In the genomic region with DNA sequence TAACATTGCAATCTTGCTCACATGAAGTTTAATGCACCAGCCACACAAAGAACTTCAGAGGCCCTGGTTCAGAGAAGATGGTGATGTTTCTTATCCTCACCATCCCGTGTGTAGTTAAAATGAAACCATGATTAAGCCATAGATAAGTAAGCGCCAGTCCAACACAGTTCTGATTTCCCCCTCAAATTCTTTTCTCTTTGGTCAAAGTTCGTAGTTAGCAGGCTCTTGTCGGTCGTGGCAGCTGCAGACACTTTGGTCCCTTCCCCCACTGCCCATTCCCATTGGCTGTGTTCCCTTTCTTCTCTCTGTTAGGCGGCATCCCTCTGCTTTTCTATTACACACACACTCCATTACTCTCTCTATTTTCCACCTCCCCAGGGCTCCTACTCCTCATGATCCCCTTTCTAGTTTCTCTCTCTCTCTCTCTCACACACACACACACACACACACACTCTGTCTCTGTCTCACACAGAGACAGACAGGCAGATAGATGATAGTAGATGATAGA, we compare ENCODE assay signal across 18 mouse cellular contexts. TPM values are rescaled to one million over a fixed set of nuclear protein-coding genes. Genes with fewer than 3 reads are reported as not detected.
DNase-seq lines count a peak whose midpoint lies in the region; ATAC-seq and TF ChIP-seq lines count a peak whose summit lies in the region.
"Had no signal": no experiment of that assay in that cellular context is flagged by ENCODE, and none has a peak within 500 bp of the region (broad histone marks: within the 10 kb centered on the region; RNA-seq: fewer than 3 reads in every experiment).

No protein-coding gene starts in this region.

- no peak for TF ChIP-seq EP300 in CH12.LX (IDR thresholded peaks at IDR 0.05; ENCODE audit: low read length)

- no peak overlapping the region for H3K9ac ChIP-seq in intestine, embryonic 15.5 days
- H3K9ac ChIP-seq in intestine, embryonic 16.5 days (ENCODE audit: low read depth, low read length): no peak overlapping the region
- no peak overlapping the region for H3K9ac ChIP-seq in CH12.LX (ENCODE audit: insufficient read depth, low read depth)
- no peak overlapping the region for H3K9ac ChIP-seq in forebrain, embryonic 16.5 days (replicated peaks; ENCODE audit: low read depth, low read length)
- H3K9ac ChIP-seq: limb, embryonic 15.5 days; lung, embryonic 14.5 days had no signal

- no peak overlapping the region for H3K4me3 ChIP-seq in intestine, embryonic 15.5 days (replicated peaks)
- no peak overlapping the region for H3K4me3 ChIP-seq in intestine, embryonic 16.5 days (ENCODE audit: low read length)
- H3K4me3 ChIP-seq in CH12.LX (replicated peaks in 1 of 3; ENCODE audit: low read depth in 2 of 3, low read length in 2 of 3, poor library complexity in 1 of 3): no peak overlapping the region
- no peak overlapping the region for H3K4me3 ChIP-seq in forebrain, embryonic 16.5 days (replicated peaks; ENCODE audit: low read length)
- H3K4me3 ChIP-seq: limb, embryonic 15.5 days had no signal

- no peak for DNase-seq in CH12.LX (ENCODE audit: extremely low read depth)
- peak; percentile 71 for DNase-seq in brain, embryonic 14.5 days (ENCODE audit: low read depth)
- DNase-seq in left cerebral cortex, postnatal 14 days (ENCODE audit: low spot score in 2 of 2): no peak
- DNase-seq: adrenal gland, postnatal 10 days; cerebellum, adult 2 months; kidney, adult 11 months; layer of hippocampus, adult 9-11 months; thymus, adult 2 months had no signal

- H3K27me3 ChIP-seq in intestine, embryonic 15.5 days (replicated peaks): no peaks in the 10 kb centered on the region
- H3K27me3 ChIP-seq in intestine, embryonic 16.5 days (replicated peaks; ENCODE audit: control insufficient read depth, insufficient read depth, low read length): no peaks in the 10 kb centered on the region
- no peaks in the 10 kb centered on the region for H3K27me3 ChIP-seq in CH12.LX (replicated peaks)
- no peaks in the 10 kb centered on the region for H3K27me3 ChIP-seq in forebrain, embryonic 16.5 days (replicated peaks; ENCODE audit: control insufficient read depth, insufficient read depth, low read length)
- H3K27me3 ChIP-seq: limb, embryonic 15.5 days had no signal

- intact Hi-C loops in left cerebral cortex, postnatal 14 days (cut with DNase I): no loop called here

- H3K9me3 ChIP-seq in intestine, embryonic 15.5 days: no peaks in the 10 kb centered on the region
- no peaks in the 10 kb centered on the region for H3K9me3 ChIP-seq in intestine, embryonic 16.5 days (ENCODE audit: control insufficient read depth, low read length)
- no peaks in the 10 kb centered on the region for H3K9me3 ChIP-seq in CH12.LX (replicated peaks; ENCODE audit: low read length)
- H3K9me3 ChIP-seq in forebrain, embryonic 16.5 days (ENCODE audit: control insufficient read depth, low read length): no peaks in the 10 kb centered on the region
- H3K9me3 ChIP-seq: limb, embryonic 15.5 days had no signal

- peak; percentile 49 for ATAC-seq in intestine, embryonic 15.5 days
- no peak; the same call in 1 of the 2 replicates for ATAC-seq in intestine, embryonic 16.5 days
- ATAC-seq in forebrain, embryonic 16.5 days: peak; percentile 49; the same call in 1 of the 2 replicates
- ATAC-seq in inflammation-experienced regulatory T-cells, adult 6 months: no peak

- TF ChIP-seq RAD21 in CH12.LX (IDR thresholded peaks at IDR 0.05; ENCODE audit: low read depth, low read length): no peak

- H3K79me2 ChIP-seq in CH12.LX (replicated peaks; ENCODE audit: control insufficient read depth, extremely low read depth, insufficient read depth, poor library complexity, severe bottlenecking): no peaks in the 10 kb centered on the region

- no peak for TF ChIP-seq CTCF in CH12.LX (conservative IDR thresholded peaks at IDR 0.05 in 1 of 2, IDR thresholded peaks at IDR 0.05 in 1 of 2; ENCODE audit: low read depth in 2 of 2, low read length in 2 of 2)
- no peak for TF ChIP-seq CTCF in brain, embryonic 14.5 days (IDR thresholded peaks at IDR 0.05; ENCODE audit: borderline replicate concordance, extremely low read depth, insufficient read depth, insufficient read length)

- dilution Hi-C loops in CH12.LX (cut with MboI; ENCODE audit: extremely low pct_ligation_motif_present, extremely low pct_unique_long_range_greater_than_20kb, low sequenced_read_pairs): no loop called here

- no peak overlapping the region for H3K27ac ChIP-seq in intestine, embryonic 15.5 days
- no peak overlapping the region for H3K27ac ChIP-seq in intestine, embryonic 16.5 days (ENCODE audit: low read length)
- no peak overlapping the region for H3K27ac ChIP-seq in CH12.LX (ENCODE audit: insufficient read depth, low read depth)
- no peak overlapping the region for H3K27ac ChIP-seq in forebrain, embryonic 16.5 days (ENCODE audit: low read length)
- H3K27ac ChIP-seq: limb, embryonic 15.5 days had no signal

- no peaks in the 10 kb centered on the region for H3K4me1 ChIP-seq in intestine, embryonic 15.5 days (replicated peaks)
- H3K4me1 ChIP-seq in intestine, embryonic 16.5 days (ENCODE audit: control insufficient read depth, insufficient read depth, low read length): peaks cover 6% of the 10 kb centered on the region; the same call in 1 of the 2 replicates
- H3K4me1 ChIP-seq in CH12.LX (ENCODE audit: control insufficient read depth in 1 of 2, insufficient read depth in 2 of 2): peaks cover 0 to 7% of the 10 kb centered on the region in 2 experiments; a peak in 2 of 4 replicates
- H3K4me1 ChIP-seq in forebrain, embryonic 16.5 days (replicated peaks; ENCODE audit: control insufficient read depth, insufficient read depth, low read length): 0 out of 2 replicates have a peak, but pooled peaks cover 3% of the 10 kb centered on the region

- H3K4me2 ChIP-seq in intestine, embryonic 15.5 days (replicated peaks): no peak overlapping the region
- H3K4me2 ChIP-seq in intestine, embryonic 16.5 days (ENCODE audit: low read depth, low read length): no peak overlapping the region
- H3K4me2 ChIP-seq in CH12.LX (ENCODE audit: insufficient read depth, low read depth, poor library complexity, severe bottlenecking): 0 out of 2 replicates have a peak overlapping the region, but pooled peaks have one; percentile 9
- H3K4me2 ChIP-seq in forebrain, embryonic 16.5 days (ENCODE audit: low read length): no peak overlapping the region
- H3K4me2 ChIP-seq: limb, embryonic 15.5 days; lung, embryonic 14.5 days had no signal

- WGBS in intestine, embryonic 15.5 days: 31% methylated on average over 6 of the region's 6 CpGs
- WGBS in intestine, embryonic 16.5 days: 33% methylated on average over 6 of the region's 6 CpGs
- 35% methylated on average over 6 of the region's 6 CpGs for WGBS in forebrain, embryonic 16.5 days

- no peaks in the 10 kb centered on the region for H3K36me3 ChIP-seq in intestine, embryonic 15.5 days
- no peaks in the 10 kb centered on the region for H3K36me3 ChIP-seq in intestine, embryonic 16.5 days (ENCODE audit: control insufficient read depth, insufficient read depth, low read length)
- no peaks in the 10 kb centered on the region for H3K36me3 ChIP-seq in CH12.LX (replicated peaks in 1 of 2; ENCODE audit: control insufficient read depth in 1 of 2, insufficient read depth in 1 of 2, low read length in 1 of 2)
- H3K36me3 ChIP-seq in forebrain, embryonic 16.5 days (ENCODE audit: control insufficient read depth, insufficient read depth): no peaks in the 10 kb centered on the region
- H3K36me3 ChIP-seq: limb, embryonic 15.5 days had no signal

- in situ Hi-C loops in CH12.LX (cut with MboI; ENCODE audit: low pct_ligation_motif_present, low pct_unique_long_range_greater_than_20kb, low sequenced_read_pairs): no loop called here

- TF ChIP-seq POLR2A in CH12.LX (IDR thresholded peaks at IDR 0.05; ENCODE audit: low read depth, low read length): no peak
- TF ChIP-seq POLR2A in brain, embryonic 14.5 days (IDR thresholded peaks at IDR 0.05; ENCODE audit: borderline replicate concordance, extremely low read depth, insufficient read depth, insufficient read length, poor library complexity, severe bottlenecking): no peak

TF ChIP-seq in CH12.LX, 34 proteins besides CTCF, POLR2A, EP300 and RAD21:
- TF ChIP-seq JUND (conservative IDR thresholded peaks at IDR 0.05; ENCODE audit: low read depth, low read length) (no peak), ZC3H11A (IDR thresholded peaks at IDR 0.05; ENCODE audit: low read depth, low read length) (no peak), SIN3A (IDR thresholded peaks at IDR 0.05; ENCODE audit: low read length) (no peak), CHD1 (IDR thresholded peaks at IDR 0.05; ENCODE audit: low read depth, low read length) (no peak), ETS1 (conservative IDR thresholded peaks at IDR 0.05; ENCODE audit: low read depth, low read length) (no peak), E2F4 (IDR thresholded peaks at IDR 0.05; ENCODE audit: insufficient replicate concordance, low read depth, low read length) (no peak), NRF1 (IDR thresholded peaks at IDR 0.05; ENCODE audit: low read depth, low read length) (no peak), ZKSCAN1 (IDR thresholded peaks at IDR 0.05; ENCODE audit: borderline replicate concordance, low read depth, low read length) (no peak), KAT2A (IDR thresholded peaks at IDR 0.05; ENCODE audit: insufficient replicate concordance, low read length) (no peak), GABPA (IDR thresholded peaks at IDR 0.05; ENCODE audit: insufficient replicate concordance, low read depth, low read length) (no peak), TCF12 (IDR thresholded peaks at IDR 0.05; ENCODE audit: low read depth, low read length) (no peak), MAZ (IDR thresholded peaks at IDR 0.05; ENCODE audit: low read depth, low read length) (no peak), UBTF (IDR thresholded peaks at IDR 0.05; ENCODE audit: low read depth, low read length) (no peak), SMC3 (IDR thresholded peaks at IDR 0.05; ENCODE audit: low read depth, low read length) (no peak), USF1 (IDR thresholded peaks at IDR 0.05; ENCODE audit: low read depth, low read length) (no peak)

RNA-seq across cellular contexts. Expression of gene Anapc15-ps, which starts 14.4 kb away (rescaled TPM):
- polyA plus RNA-seq in intestine, embryonic 15.5 days (2015; fragmentation: Nextera tagmentation; extraction: Ambion mirVana): not detected in 2 replicates
- polyA plus RNA-seq in intestine, embryonic 16.5 days (2015; fragmentation: Nextera tagmentation; extraction: Ambion mirVana): not detected in 2 replicates
- total RNA-seq in CH12.LX (2012; rRNA removed) (0.63 TPM in 1 of 2 replicates, not detected in the other), CH12.LX (2014; rRNA removed) (2.8 and 5.3 TPM in 2 replicates)
- polyA plus RNA-seq in CH12.LX (2012; ENCODE audit: insufficient read length, low read depth): 1.1 TPM in 1 of 2 replicates, not detected in the other
- polyA plus RNA-seq in brain, embryonic 14.5 days (2012; rRNA removed): 0.34 and 0.49 TPM in 2 replicates
- polyA plus RNA-seq in forebrain, embryonic 16.5 days (2015; fragmentation: Nextera tagmentation; extraction: Ambion mirVana): not detected in 2 replicates
- not detected for total RNA-seq in left cerebral cortex, postnatal 14 days (2021)
- polyA plus RNA-seq in inflammation-experienced regulatory T-cells, adult 6 months (2017; shearing (Covaris generic)): not detected
- total RNA-seq: adrenal gland, postnatal 10 days; gastrocnemius, adult 18-20 months; heart, adult 18-20 months; heart, postnatal 10 days; MEL had no signal
- polyA plus RNA-seq: limb, embryonic 15.5 days; lung, embryonic 14.5 days; thymus, adult 2 months had no signal

Comparison
In these comparisons a context has a peak if more than half of its experiments do, and no peak if none do; other contexts are left out.
1. ATAC-seq: peak in intestine, embryonic 15.5 days (single experiment) and forebrain, embryonic 16.5 days (single experiment); none in intestine, embryonic 16.5 days (single experiment) and inflammation-experienced regulatory T-cells, adult 6 months (single experiment).